13 mouse cellular contexts compared by ENCODE assay signal in the genomic region with DNA sequence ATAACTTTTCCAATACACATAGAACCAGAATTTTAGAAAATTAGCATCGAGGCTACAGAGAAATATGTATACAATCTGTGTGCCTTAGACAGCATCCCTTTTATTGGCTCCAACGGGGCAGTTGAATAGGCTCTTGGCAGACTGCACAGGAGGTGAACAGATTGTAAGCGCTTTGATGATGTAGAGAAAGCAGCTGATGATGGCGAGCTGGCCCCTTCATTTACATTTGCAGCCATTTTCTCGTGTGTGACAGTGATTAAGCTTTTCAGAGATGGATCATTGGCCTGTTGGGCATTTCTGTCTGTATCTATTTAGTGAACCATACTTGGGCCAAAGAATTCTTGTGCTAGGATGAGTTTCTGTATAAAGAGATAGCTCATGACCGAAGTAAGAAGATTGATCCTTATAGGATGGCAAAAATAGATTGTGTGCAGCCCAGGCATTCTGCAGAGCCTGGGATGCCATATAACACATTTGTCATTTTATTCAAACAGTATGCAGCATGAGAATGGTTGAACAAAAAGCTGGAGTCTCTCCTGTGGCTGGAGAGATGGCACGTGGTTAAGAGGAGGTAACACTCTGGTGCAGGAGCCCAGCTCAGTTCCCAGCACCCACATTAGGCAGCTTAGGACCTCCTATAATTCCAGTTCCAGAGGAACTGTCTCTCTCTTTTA.
DNase-seq lines count a peak whose midpoint lies in the region; ATAC-seq lines count a peak whose summit lies in the region.
"Had no signal": no experiment of that assay in that cellular context is flagged by ENCODE, and none has a peak within 500 bp of the region (broad histone marks: within the 10 kb centered on the region; RNA-seq: fewer than 3 reads in every experiment).

No protein-coding gene starts in this region.

- H3K4me3 ChIP-seq in forebrain, embryonic 13.5 days = no peak overlapping the region
- no peak overlapping the region for H3K4me3 ChIP-seq in forebrain, embryonic 11.5 days (ENCODE audit: low read depth, low read length)
- H3K4me3 ChIP-seq in midbrain, embryonic 14.5 days (replicated peaks; ENCODE audit: low read depth, low read length) = no peak overlapping the region
- H3K4me3 ChIP-seq in midbrain, embryonic 15.5 days = no peak overlapping the region
- no peak overlapping the region for H3K4me3 ChIP-seq in hindbrain, embryonic 14.5 days (replicated peaks; ENCODE audit: low read length)
- no peak overlapping the region for H3K4me3 ChIP-seq in neural tube, embryonic 15.5 days (replicated peaks)
- H3K4me3 ChIP-seq: embryonic facial prominence, embryonic 15.5 days; heart, embryonic 13.5 days; liver, embryonic 13.5 days had no signal

- no peak overlapping the region for H3K4me2 ChIP-seq in forebrain, embryonic 13.5 days
- H3K4me2 ChIP-seq in forebrain, embryonic 11.5 days (ENCODE audit: low read depth, low read length, severe bottlenecking) = no peak overlapping the region
- no peak overlapping the region for H3K4me2 ChIP-seq in midbrain, embryonic 14.5 days (ENCODE audit: low read length)
- no peak overlapping the region for H3K4me2 ChIP-seq in midbrain, embryonic 15.5 days
- no peak overlapping the region for H3K4me2 ChIP-seq in hindbrain, embryonic 14.5 days (replicated peaks)
- no peak overlapping the region for H3K4me2 ChIP-seq in neural tube, embryonic 15.5 days
- H3K4me2 ChIP-seq: embryonic facial prominence, embryonic 15.5 days; heart, embryonic 13.5 days; liver, embryonic 13.5 days had no signal

- DNase-seq in forebrain, embryonic 11.5 days (ENCODE audit: low spot score) = no peak
- peak; percentile 46 for DNase-seq in midbrain, embryonic 14.5 days
- peak; percentile 71 for DNase-seq in hindbrain, embryonic 14.5 days (ENCODE audit: low spot score)
- DNase-seq in urinary bladder, postnatal 14 days (ENCODE audit: low spot score) = no peak
- no peak for DNase-seq in adrenal gland, postnatal 10 days
- DNase-seq: liver, embryonic 13.5 days had no signal

- H3K9me3 ChIP-seq in forebrain, embryonic 13.5 days (replicated peaks) = peaks cover 5% of the 10 kb centered on the region; the same call in 1 of the 2 replicates
- H3K9me3 ChIP-seq in forebrain, embryonic 11.5 days (ENCODE audit: control insufficient read depth, low read length) = no peaks in the 10 kb centered on the region
- 0 out of 2 replicates have a peak, but pooled peaks cover 4% of the 10 kb centered on the region for H3K9me3 ChIP-seq in midbrain, embryonic 14.5 days (ENCODE audit: control insufficient read depth, low read length)
- no peaks in the 10 kb centered on the region for H3K9me3 ChIP-seq in midbrain, embryonic 15.5 days
- H3K9me3 ChIP-seq in hindbrain, embryonic 14.5 days (ENCODE audit: control insufficient read depth, low read length) = peaks cover 6% of the 10 kb centered on the region; the same call in 1 of the 2 replicates
- H3K9me3 ChIP-seq in neural tube, embryonic 15.5 days (replicated peaks) = no peaks in the 10 kb centered on the region
- H3K9me3 ChIP-seq: embryonic facial prominence, embryonic 15.5 days; heart, embryonic 13.5 days; liver, embryonic 13.5 days had no signal

- peak; percentile 87 for ATAC-seq in forebrain, embryonic 13.5 days
- ATAC-seq in forebrain, embryonic 11.5 days (replicated peaks; ENCODE audit: low FRiP score) = no peak
- no peak for ATAC-seq in midbrain, embryonic 14.5 days (ENCODE audit: low FRiP score, low TSS enrichment)
- ATAC-seq in midbrain, embryonic 15.5 days (replicated peaks) = no peak
- ATAC-seq in hindbrain, embryonic 14.5 days (ENCODE audit: low FRiP score) = 0 out of 2 replicates have a peak, but pooled peaks have one; percentile 34
- ATAC-seq in neural tube, embryonic 15.5 days (ENCODE audit: low FRiP score) = 0 out of 2 replicates have a peak, but pooled peaks have one; percentile 38
- ATAC-seq: inflammation-experienced regulatory T-cells, adult 6 months had no signal

- H3K9ac ChIP-seq in forebrain, embryonic 13.5 days = no peak overlapping the region
- H3K9ac ChIP-seq in forebrain, embryonic 11.5 days (ENCODE audit: low read length) = no peak overlapping the region
- no peak overlapping the region for H3K9ac ChIP-seq in midbrain, embryonic 14.5 days (replicated peaks; ENCODE audit: low read length)
- H3K9ac ChIP-seq in midbrain, embryonic 15.5 days = no peak overlapping the region
- H3K9ac ChIP-seq in hindbrain, embryonic 14.5 days = no peak overlapping the region
- no peak overlapping the region for H3K9ac ChIP-seq in neural tube, embryonic 15.5 days (replicated peaks)
- H3K9ac ChIP-seq: embryonic facial prominence, embryonic 15.5 days; heart, embryonic 13.5 days; liver, embryonic 13.5 days had no signal

- WGBS in forebrain, embryonic 13.5 days = 34% methylated on average over 7 of the region's 7 CpGs
- 65% methylated on average over 7 of the region's 7 CpGs for WGBS in forebrain, embryonic 11.5 days
- WGBS in midbrain, embryonic 14.5 days = 48% methylated on average over 7 of the region's 7 CpGs
- WGBS in midbrain, embryonic 15.5 days = 53% methylated on average over 7 of the region's 7 CpGs
- 35% methylated on average over 7 of the region's 7 CpGs for WGBS in hindbrain, embryonic 14.5 days
- WGBS in neural tube, embryonic 15.5 days = 35% methylated on average over 7 of the region's 7 CpGs

- H3K27me3 ChIP-seq in forebrain, embryonic 13.5 days = no peaks in the 10 kb centered on the region
- no peaks in the 10 kb centered on the region for H3K27me3 ChIP-seq in forebrain, embryonic 11.5 days (ENCODE audit: control insufficient read depth, insufficient read depth, low read length)
- no peaks in the 10 kb centered on the region for H3K27me3 ChIP-seq in midbrain, embryonic 14.5 days (ENCODE audit: control insufficient read depth, insufficient read depth, low read length)
- no peaks in the 10 kb centered on the region for H3K27me3 ChIP-seq in midbrain, embryonic 15.5 days (replicated peaks)
- no peaks in the 10 kb centered on the region for H3K27me3 ChIP-seq in hindbrain, embryonic 14.5 days (ENCODE audit: control insufficient read depth, insufficient read depth, low read length)
- no peaks in the 10 kb centered on the region for H3K27me3 ChIP-seq in neural tube, embryonic 15.5 days (replicated peaks)
- H3K27me3 ChIP-seq: embryonic facial prominence, embryonic 15.5 days; liver, embryonic 13.5 days had no signal

- H3K27ac ChIP-seq in forebrain, embryonic 13.5 days = peak overlapping the region; percentile 66
- H3K27ac ChIP-seq in forebrain, embryonic 11.5 days (ENCODE audit: low read depth, low read length) = no peak overlapping the region
- no peak overlapping the region for H3K27ac ChIP-seq in midbrain, embryonic 14.5 days (replicated peaks; ENCODE audit: low read depth, low read length)
- H3K27ac ChIP-seq in midbrain, embryonic 15.5 days = no peak overlapping the region; the same call in 1 of the 2 replicates
- peak overlapping the region; percentile 59 for H3K27ac ChIP-seq in hindbrain, embryonic 14.5 days
- H3K27ac ChIP-seq in neural tube, embryonic 15.5 days (replicated peaks) = 0 out of 2 replicates have a peak overlapping the region, but pooled peaks have one; percentile 18
- H3K27ac ChIP-seq: embryonic facial prominence, embryonic 15.5 days; heart, embryonic 13.5 days; liver, embryonic 13.5 days; macrophage had no signal

- H3K36me3 ChIP-seq in forebrain, embryonic 13.5 days (ENCODE audit: poor library complexity, severe bottlenecking) = no peaks in the 10 kb centered on the region
- no peaks in the 10 kb centered on the region for H3K36me3 ChIP-seq in forebrain, embryonic 11.5 days (ENCODE audit: control insufficient read depth, insufficient read depth, low read length)
- H3K36me3 ChIP-seq in midbrain, embryonic 14.5 days (ENCODE audit: control insufficient read depth, insufficient read depth, low read length) = no peaks in the 10 kb centered on the region
- H3K36me3 ChIP-seq in midbrain, embryonic 15.5 days (replicated peaks) = no peaks in the 10 kb centered on the region
- H3K36me3 ChIP-seq in hindbrain, embryonic 14.5 days (replicated peaks; ENCODE audit: control insufficient read depth, insufficient read depth) = no peaks in the 10 kb centered on the region
- H3K36me3 ChIP-seq in neural tube, embryonic 15.5 days = no peaks in the 10 kb centered on the region
- H3K36me3 ChIP-seq: embryonic facial prominence, embryonic 15.5 days; heart, embryonic 13.5 days; liver, embryonic 13.5 days had no signal

- H3K4me1 ChIP-seq in forebrain, embryonic 13.5 days = peaks cover 28% of the 10 kb centered on the region
- H3K4me1 ChIP-seq in forebrain, embryonic 11.5 days (replicated peaks; ENCODE audit: control insufficient read depth, insufficient read depth, low read length) = no peaks in the 10 kb centered on the region
- H3K4me1 ChIP-seq in midbrain, embryonic 14.5 days (ENCODE audit: control insufficient read depth, insufficient read depth, low read length) = no peaks in the 10 kb centered on the region
- H3K4me1 ChIP-seq in midbrain, embryonic 15.5 days = no peaks in the 10 kb centered on the region
- peaks cover 4% of the 10 kb centered on the region; the same call in 1 of the 2 replicates for H3K4me1 ChIP-seq in hindbrain, embryonic 14.5 days (replicated peaks; ENCODE audit: control insufficient read depth, insufficient read depth, low read length)
- H3K4me1 ChIP-seq in neural tube, embryonic 15.5 days = peaks cover 7% of the 10 kb centered on the region; the same call in 1 of the 2 replicates
- H3K4me1 ChIP-seq: heart, embryonic 13.5 days; liver, embryonic 13.5 days had no signal

Comparison
In these comparisons a context has a peak if more than half of its experiments do, and no peak if none do; other contexts are left out.
1. ATAC-seq: peak in forebrain, embryonic 13.5 days (single experiment), hindbrain, embryonic 14.5 days (single experiment) and neural tube, embryonic 15.5 days (single experiment); none in forebrain, embryonic 11.5 days (single experiment), midbrain, embryonic 14.5 days (single experiment) and midbrain, embryonic 15.5 days (single experiment).
2. H3K27ac ChIP-seq: peak in forebrain, embryonic 13.5 days (single experiment), hindbrain, embryonic 14.5 days (single experiment) and neural tube, embryonic 15.5 days (single experiment); none in forebrain, embryonic 11.5 days (single experiment), midbrain, embryonic 14.5 days (single experiment) and midbrain, embryonic 15.5 days (single experiment).
3. DNase-seq: peak in midbrain, embryonic 14.5 days (single experiment) and hindbrain, embryonic 14.5 days (single experiment); none in forebrain, embryonic 11.5 days (single experiment), urinary bladder, postnatal 14 days (single experiment) and adrenal gland, postnatal 10 days (single experiment).